Mouse (Mus musculus) liver, embryonic 15.5 days (tissue): ENCODE measurements around the gene Glyctk. TPM values are rescaled to one million over a fixed set of nuclear protein-coding genes. Genes with fewer than 3 reads are reported as not detected.

ENCODE experiments used
- ATAC-seq: fragments of 200-750 bp; cut with Nextera tagmentation; 2 replicates; pipeline ENCODE4 v1.8.0; 2017; ENCODE audit warnings: moderate number of reproducible peaks, mild to moderate bottlenecking, moderate library complexity; ENCODE audit not compliant: insufficient read depth
- H3K27ac ChIP-seq: fragments of 300-500 bp; sonication (generic); replicated peaks from 2 replicates; pipeline ENCODE4 v1.5.1; 2015; ENCODE audit warnings: mild to moderate bottlenecking, inconsistent platforms
- H3K27me3 ChIP-seq: fragments of 300-500 bp; sonication (generic); 2 replicates; pipeline ENCODE4 v1.6.1; 2015; ENCODE audit warnings: mild to moderate bottlenecking, inconsistent platforms
- H3K36me3 ChIP-seq: fragments of 300-500 bp; sonication (generic); replicated peaks from 2 replicates; pipeline ENCODE4 v1.6.1; 2015; ENCODE audit warnings: moderate library complexity, mild to moderate bottlenecking, inconsistent platforms
- H3K4me1 ChIP-seq: fragments of 300-500 bp; sonication (generic); replicated peaks from 2 replicates; pipeline ENCODE4 v1.6.1; 2015; ENCODE audit warnings: inconsistent platforms
- H3K4me2 ChIP-seq: fragments of 300-500 bp; sonication (generic); 2 replicates; pipeline ENCODE4 v1.6.1; 2015; ENCODE audit warnings: moderate library complexity, mild to moderate bottlenecking, inconsistent platforms
- H3K4me3 ChIP-seq: fragments of 300-500 bp; sonication (generic); replicated peaks from 2 replicates; pipeline ENCODE4 v1.5.1; 2015; ENCODE audit warnings: mild to moderate bottlenecking, inconsistent platforms
- H3K9ac ChIP-seq: fragments of 300-500 bp; sonication (generic); 2 replicates; pipeline ENCODE4 v1.6.1; 2015; ENCODE audit warnings: moderate library complexity, mild to moderate bottlenecking, inconsistent platforms
- H3K9me3 ChIP-seq: fragments of 300-500 bp; sonication (generic); replicated peaks from 2 replicates; pipeline ENCODE4 v1.6.1; 2016; ENCODE audit warnings: inconsistent platforms
- WGBS: fragments of 180-500 bp; shearing (Covaris S2); methylation state at CpG from one replicate; pipeline ENCODE4 v1.1.7; 2015; ENCODE audit warnings: mixed read lengths; ENCODE audit not compliant: insufficient replicate concordance; 5-methylcytosine and 5-hydroxymethylcytosine counted together
- microRNA counts: library from miRNA; unstranded; fragments of <30 nt; microRNA quantifications from one replicate; lab custom pipeline; 2016
- microRNA-seq: library from miRNA; unstranded; fragments of <30 nt; microRNA quantifications from one replicate; pipeline ENCODE4, GENCODE M21; 2016
- polyA plus RNA-seq: library from polyadenylated mRNA; unstranded; fragments of >200 nt; fragmentation: Nextera tagmentation; extraction: Ambion mirVana; gene quantifications from 2 replicates; pipeline ENCODE4 v1.2.1, GENCODE M21; 2015

Gene Glyctk
- polyA plus RNA-seq, 1 experiment from 2014 or later: 22.2 TPM

GRCm38 (mm10) chr9:106115801-106116424 lies 42.0 kb downstream of the Glyctk start:
- H3K9ac ChIP-seq: no peak overlapping the region
- no peak overlapping the region for H3K27ac ChIP-seq
- H3K9me3 ChIP-seq: 0 out of 2 replicates have a peak, but pooled peaks cover 5% of the 10 kb centered on the region
- no peaks in the 10 kb centered on the region for H3K36me3 ChIP-seq
- H3K4me3 ChIP-seq: no peak overlapping the region
- ATAC-seq: no peak
- 36% methylated on average over 13 of the region's 13 CpGs for WGBS
- no peak overlapping the region for H3K4me2 ChIP-seq
- H3K4me1 ChIP-seq: no peaks in the 10 kb centered on the region
- H3K27me3 ChIP-seq: no peaks in the 10 kb centered on the region

DNA sequence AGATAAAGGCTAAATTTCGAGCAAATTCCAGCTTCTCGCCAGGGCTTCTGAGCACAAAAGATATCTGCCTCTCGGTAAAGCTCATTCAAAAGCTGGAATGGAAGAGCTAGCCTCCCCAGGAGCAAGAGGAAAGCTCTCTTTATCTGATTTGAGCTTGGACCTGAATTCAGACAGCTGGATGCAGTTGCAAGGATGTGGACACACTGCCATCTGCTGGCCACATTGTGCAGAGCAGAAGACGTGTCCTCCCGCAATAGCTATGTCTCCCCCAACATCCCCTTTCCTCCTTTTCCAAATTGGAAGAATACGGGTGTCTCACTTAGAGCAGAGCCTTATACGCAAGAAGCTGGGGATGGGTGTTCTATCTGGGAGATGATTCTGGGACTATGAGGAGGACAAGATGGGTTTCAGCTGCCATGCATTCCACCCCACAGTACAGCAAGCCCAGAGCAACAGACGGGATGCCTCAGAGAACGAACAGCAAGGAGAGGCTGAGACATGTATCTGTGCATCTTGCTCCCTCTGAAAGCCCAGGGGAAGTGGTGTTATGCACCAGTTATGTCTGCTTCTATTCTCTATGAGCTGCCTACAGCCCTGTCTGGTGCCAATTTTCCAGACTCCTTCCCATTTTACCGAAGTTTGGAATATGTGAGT lies 45.0 kb downstream of the Glyctk start:
- H3K27me3 ChIP-seq: no peaks in the 10 kb centered on the region
- H3K36me3 ChIP-seq: no peaks in the 10 kb centered on the region
- H3K4me2 ChIP-seq: no peak overlapping the region
- H3K9ac ChIP-seq: no peak overlapping the region
- 35% methylated on average over 10 of the region's 10 CpGs for WGBS
- no peak overlapping the region for H3K4me3 ChIP-seq
- no peak for ATAC-seq
- no peak overlapping the region for H3K27ac ChIP-seq
- 0 out of 2 replicates have a peak, but pooled peaks cover 5% of the 10 kb centered on the region for H3K9me3 ChIP-seq
- no peaks in the 10 kb centered on the region for H3K4me1 ChIP-seq

GRCm38 (mm10) chr9:106106241-106106640 lies 51.7 kb downstream of the Glyctk start:
- Histone ChIP-seq H3K4me1 (no peaks in the 10 kb centered on the region), H3K4me2 (no peak overlapping the region), H3K27ac (no peak overlapping the region), H3K36me3 (no peaks in the 10 kb centered on the region), H3K9ac (no peak overlapping the region), H3K9me3 (0 out of 2 replicates have a peak, but pooled peaks cover 3% of the 10 kb centered on the region), H3K27me3 (no peaks in the 10 kb centered on the region), H3K4me3 (no peak overlapping the region)
- WGBS: 57% methylated on average over 9 of the region's 9 CpGs
- no peak for ATAC-seq

- no peaks in the 10 kb centered on the region for H3K4me1 ChIP-seq
- no peak overlapping the region for H3K27ac ChIP-seq
- WGBS: 68% methylated on average over 7 of the region's 7 CpGs
- no peaks in the 10 kb centered on the region for H3K36me3 ChIP-seq
- no peak for ATAC-seq
- no peak overlapping the region for H3K4me3 ChIP-seq
- H3K9ac ChIP-seq: no peak overlapping the region
- no peaks in the 10 kb centered on the region for H3K27me3 ChIP-seq
- no peak overlapping the region for H3K4me2 ChIP-seq
- no peaks in the 10 kb centered on the region for H3K9me3 ChIP-seq
These were observed 53.5 kb downstream of the Glyctk start for GRCm38 (mm10) chr9:106104401-106104800.

MicroRNAs within 50 kb of the gene (microRNA counts, 519-probe panel; counts per million panel counts)
- 5,123 counts per million, percentile 96 among the panel's probes with 10 or more counts for microRNA mmu-let-7g (lab: Ali Mortazavi, UCI)

Small RNA genes lying within 50 kb of the gene (microRNA-seq; reads per million reads assigned to microRNA genes)
- gene Mir135a-1 (1.8 reads per million), gene Mirlet7g (74,779 reads per million, percentile 100 among the genes with 10 or more reads in this experiment)

Other genes starting within 250 kb of the Glyctk start
- gene Col6a5, start 197.5 kb downstream of the Glyctk start, polyA plus RNA-seq: 0.06 TPM in 1 of 2 replicates, not detected in the other
- gene Col6a4, start 61.4 kb downstream of the Glyctk start, polyA plus RNA-seq: 0.14 TPM in 1 of 2 replicates, not detected in the other
- 6.8 and 7.3 TPM in 2 replicates for gene Wdr82, start 12.8 kb upstream of the Glyctk start, polyA plus RNA-seq
- 11.7 and 13.6 TPM in 2 replicates for gene Ppm1m, start 41.6 kb upstream of the Glyctk start, polyA plus RNA-seq
- 23.5 and 23.8 TPM in 2 replicates for gene Twf2, start 45.0 kb upstream of the Glyctk start, polyA plus RNA-seq
- gene Tlr9, start 64.5 kb upstream of the Glyctk start, polyA plus RNA-seq: 0.03 and 0.07 TPM in 2 replicates
- 52.6 and 59.6 TPM in 2 replicates for gene Alas1, start 90.5 kb upstream of the Glyctk start, polyA plus RNA-seq
- 23.1 and 25.1 TPM in 2 replicates for gene Poc1a, start 122.9 kb upstream of the Glyctk start, polyA plus RNA-seq
- gene Dusp7, start 210.5 kb upstream of the Glyctk start, polyA plus RNA-seq: 3.4 and 5.1 TPM in 2 replicates